Mouse (Mus musculus): ENCODE data around the gene Gm28051. TPM values are rescaled to one million over a fixed set of nuclear protein-coding genes. Genes with fewer than 3 reads are reported as not detected.

The Gm28051 gene
- polyA plus RNA-seq, 1 experiment from 2014 or later = not detected

DNA sequence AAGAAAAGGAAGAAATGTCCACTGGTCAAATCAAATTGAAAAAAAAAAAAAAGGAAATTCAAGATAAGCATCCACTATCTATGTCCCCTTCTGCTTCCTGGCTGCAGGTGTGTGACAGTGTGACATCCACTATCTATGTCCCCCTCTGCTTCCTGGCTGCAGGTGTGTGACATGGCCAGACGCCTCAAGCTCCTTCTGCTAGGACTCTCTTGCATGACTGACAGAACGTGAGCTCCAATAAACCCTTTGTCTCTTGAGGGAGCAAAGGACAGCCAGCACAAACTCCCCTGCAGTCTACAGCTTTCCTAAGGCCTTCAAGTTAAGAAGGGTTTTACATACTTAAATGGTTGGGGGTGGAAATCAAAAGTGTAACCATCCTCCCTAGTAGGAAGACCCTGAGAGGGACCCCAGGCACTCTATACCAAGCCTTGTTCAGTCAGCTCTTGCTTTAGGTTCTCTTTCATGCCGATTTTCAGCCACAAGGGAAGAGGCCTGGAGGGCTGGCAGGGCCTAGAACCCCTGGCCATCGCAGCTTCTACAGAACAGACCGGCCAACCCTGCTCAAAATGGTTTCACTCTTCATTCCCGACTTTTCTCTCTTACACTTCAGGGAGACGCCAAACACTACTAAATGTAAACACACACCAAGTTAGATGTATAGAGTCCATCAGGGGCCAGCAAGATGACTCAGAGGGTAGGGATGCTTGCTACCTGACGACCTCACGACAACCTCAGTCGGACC lies 42.7 kb downstream of the Gm28051 start:
- Histone ChIP-seq H3K4me1 (peaks cover 1% of the 10 kb centered on the region; the same call in 1 of the 2 replicates), H3K27ac (no peak overlapping the region), H3K27me3 (no peaks in the 10 kb centered on the region), H3K9me3 (no peaks in the 10 kb centered on the region), H3K4me2 (replicated peaks) (no peak overlapping the region), H3K4me3 (no peak overlapping the region), H3K9ac (no peak overlapping the region), H3K36me3 (no peaks in the 10 kb centered on the region)
- no peak for ATAC-seq (ENCODE audit: insufficient number of reproducible peaks, insufficient read depth, low FRiP score, low TSS enrichment)
- WGBS = 81% methylated on average over 10 of the region's 10 CpGs

GRCm38 (mm10) chr12:102714116-102714515 lies 43.4 kb downstream of the Gm28051 start:
- Histone ChIP-seq H3K27me3 (no peaks in the 10 kb centered on the region), H3K4me1 (no peaks in the 10 kb centered on the region), H3K9me3 (no peaks in the 10 kb centered on the region), H3K9ac (no peak overlapping the region), H3K27ac (no peak overlapping the region), H3K4me3 (no peak overlapping the region), H3K4me2 (replicated peaks) (no peak overlapping the region), H3K36me3 (no peaks in the 10 kb centered on the region)
- 69% methylated on average over 2 of the region's 2 CpGs for WGBS
- ATAC-seq (ENCODE audit: insufficient number of reproducible peaks, insufficient read depth, low FRiP score, low TSS enrichment) = no peak

- no peaks in the 10 kb centered on the region for H3K36me3 ChIP-seq
These were observed 44.3 kb downstream of the Gm28051 start for GRCm38 (mm10) chr12:102713153-102713865.

GRCm38 (mm10) chr12:102710851-102711375 lies 46.7 kb downstream of the Gm28051 start:
- no peak overlapping the region for H3K4me2 ChIP-seq (replicated peaks)
- no peaks in the 10 kb centered on the region for H3K27me3 ChIP-seq
- H3K4me1 ChIP-seq = no peaks in the 10 kb centered on the region; the same call in 1 of the 2 replicates
- H3K36me3 ChIP-seq = no peaks in the 10 kb centered on the region
- no peak overlapping the region for H3K9ac ChIP-seq
- H3K9me3 ChIP-seq = no peaks in the 10 kb centered on the region
- no peak overlapping the region for H3K4me3 ChIP-seq
- ATAC-seq (ENCODE audit: insufficient number of reproducible peaks, insufficient read depth, low FRiP score, low TSS enrichment) = no peak
- no peak overlapping the region for H3K27ac ChIP-seq
- WGBS = 54% methylated on average over 4 of the region's 4 CpGs

More at GRCm38 (mm10) chr12:102713153-102713865, 44.3 kb downstream of the Gm28051 start:
- no peak overlapping the region for H3K9ac ChIP-seq
- no peaks in the 10 kb centered on the region for H3K27me3 ChIP-seq
- H3K4me3 ChIP-seq = no peak overlapping the region
- no peak overlapping the region for H3K4me2 ChIP-seq (replicated peaks)
- ATAC-seq (ENCODE audit: insufficient number of reproducible peaks, insufficient read depth, low FRiP score, low TSS enrichment) = no peak
- 65% methylated on average over 20 of the region's 20 CpGs for WGBS
- H3K27ac ChIP-seq = no peak overlapping the region
- H3K9me3 ChIP-seq = no peaks in the 10 kb centered on the region
- no peaks in the 10 kb centered on the region for H3K4me1 ChIP-seq

- Histone ChIP-seq H3K4me3 (no peak overlapping the region), H3K27ac (no peak overlapping the region), H3K27me3 (no peaks in the 10 kb centered on the region), H3K4me2 (replicated peaks) (no peak overlapping the region), H3K9ac (no peak overlapping the region), H3K4me1 (peaks cover 4% of the 10 kb centered on the region; the same call in 1 of the 2 replicates), H3K9me3 (no peaks in the 10 kb centered on the region), H3K36me3 (no peaks in the 10 kb centered on the region)
- no peak for ATAC-seq (ENCODE audit: insufficient number of reproducible peaks, insufficient read depth, low FRiP score, low TSS enrichment)
- 87% methylated on average over 5 of the region's 5 CpGs for WGBS
These were observed 47.7 kb downstream of the Gm28051 start for GRCm38 (mm10) chr12:102709896-102710295.

GRCm38 (mm10) chr12:102708220-102708619 lies 49.3 kb downstream of the Gm28051 start:
- WGBS = 81% methylated on average over 11 of the region's 11 CpGs
- H3K27me3 ChIP-seq = no peaks in the 10 kb centered on the region
- no peak overlapping the region for H3K9ac ChIP-seq
- no peak overlapping the region for H3K4me3 ChIP-seq
- no peak for ATAC-seq (ENCODE audit: insufficient number of reproducible peaks, insufficient read depth, low FRiP score, low TSS enrichment)
- H3K4me2 ChIP-seq (replicated peaks) = no peak overlapping the region
- H3K9me3 ChIP-seq = no peaks in the 10 kb centered on the region
- H3K27ac ChIP-seq = no peak overlapping the region
- no peaks in the 10 kb centered on the region for H3K36me3 ChIP-seq
- H3K4me1 ChIP-seq = peaks cover 12% of the 10 kb centered on the region

DNA sequence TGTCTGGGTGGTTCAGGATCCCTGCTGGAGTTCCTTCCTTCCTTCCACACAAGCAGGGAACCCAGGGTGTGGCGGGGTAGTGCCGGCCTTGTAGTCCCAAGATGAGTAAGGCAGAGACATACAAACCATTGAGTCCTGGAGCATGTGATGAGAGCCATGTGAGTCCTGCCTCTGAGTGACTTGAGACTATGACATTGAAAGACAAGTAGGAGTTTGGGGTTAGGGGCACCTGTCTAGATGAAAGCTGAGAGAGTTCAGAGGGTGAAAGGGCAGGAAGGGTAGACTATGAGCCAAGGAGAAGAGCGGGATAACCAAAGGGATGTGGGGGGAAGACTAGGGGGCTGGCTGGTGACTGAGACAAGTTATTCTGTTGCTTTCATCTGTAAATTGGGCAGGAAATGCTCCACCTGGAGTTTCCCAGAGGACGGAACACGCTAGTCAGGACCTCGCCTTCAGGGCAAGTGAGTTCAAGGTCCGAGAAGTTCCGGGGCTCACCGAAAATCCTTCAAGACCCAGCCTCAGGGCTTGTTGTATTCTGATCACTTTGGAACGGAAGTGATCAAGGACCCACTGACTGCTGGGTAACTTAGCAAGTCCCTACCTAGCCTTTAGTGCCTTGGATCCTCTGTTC lies 50.6 kb downstream of the Gm28051 start:
- no peaks in the 10 kb centered on the region for H3K9me3 ChIP-seq
- ATAC-seq (ENCODE audit: insufficient number of reproducible peaks, insufficient read depth, low FRiP score, low TSS enrichment) = no peak
- no peaks in the 10 kb centered on the region for H3K36me3 ChIP-seq
- no peak overlapping the region for H3K4me3 ChIP-seq
- H3K27me3 ChIP-seq = no peaks in the 10 kb centered on the region
- WGBS = 79% methylated on average over 10 of the region's 10 CpGs
- no peak overlapping the region for H3K4me2 ChIP-seq (replicated peaks)
- H3K27ac ChIP-seq = no peak overlapping the region
- H3K9ac ChIP-seq = no peak overlapping the region
- H3K4me1 ChIP-seq = peaks cover 21% of the 10 kb centered on the region

DNA sequence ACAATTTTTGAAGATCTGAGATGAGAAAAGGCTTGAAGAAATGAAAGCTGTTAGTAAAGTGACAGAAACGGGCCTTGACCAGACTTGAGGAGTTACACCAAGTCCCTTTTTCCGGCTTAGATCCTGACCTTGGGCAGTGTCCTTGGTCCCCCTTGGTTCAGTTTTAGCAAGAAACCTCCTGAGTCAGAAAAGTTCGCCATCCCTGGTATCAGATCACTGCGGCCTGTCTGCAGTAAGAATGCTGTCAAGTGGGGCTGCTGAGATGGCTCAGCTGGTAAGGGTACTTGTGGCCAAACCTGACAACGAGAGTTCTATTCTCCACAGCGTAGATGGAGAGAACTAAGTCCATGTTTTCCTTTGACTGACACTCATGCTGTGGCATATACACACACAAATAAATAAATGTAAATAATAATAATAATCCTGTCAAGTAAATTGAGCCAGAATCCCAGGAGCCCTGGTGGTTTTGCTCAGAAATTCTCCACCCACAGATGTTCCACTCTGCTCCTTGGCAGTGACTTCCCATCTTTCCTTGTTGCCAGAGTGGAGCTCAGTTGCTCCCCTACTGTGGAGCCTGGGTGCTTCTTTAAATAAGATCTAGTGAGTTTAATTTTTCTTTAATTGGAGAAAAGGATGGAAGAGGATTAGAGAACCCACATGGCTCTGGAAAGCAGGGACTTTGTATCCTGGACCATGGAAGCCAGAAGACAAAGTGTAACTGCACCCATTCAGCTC lies 51.5 kb downstream of the Gm28051 start:
- ATAC-seq (ENCODE audit: insufficient number of reproducible peaks, insufficient read depth, low FRiP score, low TSS enrichment) = no peak
- no peaks in the 10 kb centered on the region for H3K36me3 ChIP-seq
- no peak overlapping the region for H3K9ac ChIP-seq
- H3K27ac ChIP-seq = no peak overlapping the region
- H3K4me1 ChIP-seq = peaks cover 21% of the 10 kb centered on the region
- peak overlapping the region; percentile 74 for H3K4me3 ChIP-seq
- no peaks in the 10 kb centered on the region for H3K27me3 ChIP-seq
- no peaks in the 10 kb centered on the region for H3K9me3 ChIP-seq
- peak overlapping the region; percentile 92 for H3K4me2 ChIP-seq (replicated peaks)
- 75% methylated on average over 6 of the region's 6 CpGs for WGBS

GRCm38 (mm10) chr12:102705216-102705871 lies 52.2 kb downstream of the Gm28051 start:
- peak; percentile 79 for ATAC-seq (ENCODE audit: insufficient number of reproducible peaks, insufficient read depth, low FRiP score, low TSS enrichment)

GRCm38 (mm10) chr12:102704457-102705198 lies 52.9 kb downstream of the Gm28051 start, which contains the start of gene Itpk1:
Gene Itpk1 (minus strand): TSS chr12:102704930.
- ATAC-seq (ENCODE audit: insufficient number of reproducible peaks, insufficient read depth, low FRiP score, low TSS enrichment) = peak; percentile 76
- peak within 1 kb of the TSS; percentile 76 for H3K9ac ChIP-seq
- H3K4me3 ChIP-seq = peak within 1 kb of the TSS; percentile 74
- H3K4me2 ChIP-seq (replicated peaks) = peak within 1 kb of the TSS; percentile 92
- no peaks in the 10 kb centered on the region for H3K36me3 ChIP-seq
- peak within 1 kb of the TSS; percentile 83 for H3K27ac ChIP-seq
- H3K9me3 ChIP-seq = no peaks in the 10 kb centered on the region
- H3K4me1 ChIP-seq = peaks cover 30% of the 10 kb centered on the region
- H3K27me3 ChIP-seq = no peaks in the 10 kb centered on the region
- under 1% methylated on average over 74 of the region's 105 CpGs for WGBS

More at GRCm38 (mm10) chr12:102705216-102705871, 52.2 kb downstream of the Gm28051 start:
- peak overlapping the region; percentile 83 for H3K27ac ChIP-seq
- H3K36me3 ChIP-seq = no peaks in the 10 kb centered on the region
- peak overlapping the region; percentile 74 for H3K4me3 ChIP-seq
- H3K27me3 ChIP-seq = no peaks in the 10 kb centered on the region
- peak overlapping the region; percentile 92 for H3K4me2 ChIP-seq (replicated peaks)
- 3% methylated on average over 31 of the region's 45 CpGs for WGBS
- H3K9me3 ChIP-seq = no peaks in the 10 kb centered on the region
- H3K9ac ChIP-seq = peak overlapping the region; percentile 76
- peaks cover 24% of the 10 kb centered on the region for H3K4me1 ChIP-seq

Data from embryonic facial prominence, embryonic 12.5 days (tissue).